Mouse (Mus musculus) myocyte (in vitro differentiated cells): ENCODE results near the gene Rcc1.

Experiments used
- CEBPB ChIP-seq: IDR thresholded peaks from 2 replicates; pipeline ENCODE4 v1.6.1; 2011; ENCODE audit warnings: mild to moderate bottlenecking, moderate library complexity; ENCODE audit not compliant: poor library complexity, insufficient read depth, severe bottlenecking
- E2F4 ChIP-seq: IDR thresholded peaks from one replicate; pipeline ENCODE4 v1.6.1; 2011; ENCODE audit warnings: mild to moderate bottlenecking, control low read depth, moderate library complexity; ENCODE audit not compliant: insufficient read depth
- MAX ChIP-seq: IDR thresholded peaks from one replicate; pipeline ENCODE4 v1.6.1; 2011; ENCODE audit warnings: low read depth, mild to moderate bottlenecking, control low read depth
- MYOD1 ChIP-seq, 3 experiments: IDR thresholded peaks; one replicate each; pipeline ENCODE4 v1.6.1; 2011; ENCODE audit warnings: control low read depth in 2 of 3, low read depth in 2 of 3, mild to moderate bottlenecking in 2 of 3, moderate library complexity in 1 of 3; ENCODE audit not compliant: insufficient read length in 2 of 3, control insufficient read depth in 1 of 3
- MYOG ChIP-seq, 3 experiments: IDR thresholded peaks; one replicate each; pipeline ENCODE4 v1.6.1; 2011; ENCODE audit warnings: control low read depth in 2 of 3, low read depth in 2 of 3, mild to moderate bottlenecking in 2 of 3; ENCODE audit not compliant: insufficient read length in 2 of 3, control insufficient read depth in 1 of 3, insufficient read depth in 1 of 3
- POLR2A ChIP-seq: IDR thresholded peaks from one replicate; pipeline ENCODE4 v1.6.1; 2011; ENCODE audit warnings: low read depth, mild to moderate bottlenecking, control low read depth, moderate library complexity; ENCODE audit not compliant: insufficient read length
- POLR2AphosphoS2 ChIP-seq: IDR thresholded peaks from one replicate; pipeline ENCODE4 v1.6.1; 2011; ENCODE audit warnings: low read depth, control low read depth; ENCODE audit not compliant: insufficient read length
- REST ChIP-seq: IDR thresholded peaks from one replicate; pipeline ENCODE4 v1.6.1; 2011; ENCODE audit warnings: mild to moderate bottlenecking, control low read depth, moderate library complexity; ENCODE audit not compliant: insufficient read depth, insufficient read length
- SRF ChIP-seq: IDR thresholded peaks from one replicate; pipeline ENCODE4 v1.6.1; 2011; ENCODE audit warnings: low read depth; ENCODE audit not compliant: control insufficient read depth, insufficient read length
- TCF12 ChIP-seq: IDR thresholded peaks from one replicate; pipeline ENCODE4 v1.6.1; 2011; ENCODE audit warnings: mild to moderate bottlenecking, control low read depth; ENCODE audit not compliant: poor library complexity, insufficient read depth, severe bottlenecking
- USF1 ChIP-seq: IDR thresholded peaks from one replicate; pipeline ENCODE4 v1.6.1; 2011; ENCODE audit warnings: low read depth, mild to moderate bottlenecking, control low read depth, moderate library complexity

DNA sequence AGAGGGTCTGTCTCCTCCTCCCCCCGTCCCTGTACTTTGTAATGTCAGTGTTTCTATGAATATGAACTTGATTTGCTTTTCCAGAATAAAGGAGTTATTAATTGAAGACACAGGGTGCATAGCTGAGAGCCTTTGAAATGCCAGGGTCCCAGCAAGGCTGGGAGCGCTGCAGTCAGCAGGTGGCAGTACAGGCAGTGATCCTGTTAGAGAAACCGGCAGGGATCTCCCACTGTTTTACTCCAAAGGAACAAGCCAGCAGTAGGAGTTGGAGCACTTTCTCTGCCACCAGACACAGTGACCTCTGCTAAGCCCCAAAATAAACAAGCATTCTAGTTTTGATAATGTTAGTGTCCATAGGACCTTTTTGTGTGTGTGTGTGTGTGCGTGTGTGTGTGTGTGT, 60.4 kb downstream of the Rcc1 start:
- TF ChIP-seq MYOD1 (IDR thresholded peaks at IDR 0.05; ENCODE audit: control insufficient read depth in 1 of 3, insufficient read length in 2 of 3, low read depth in 2 of 3): no peak
- TF ChIP-seq MAX: no peak
- no peak for TF ChIP-seq POLR2A
- TF ChIP-seq POLR2AphosphoS2: no peak
- no peak for TF ChIP-seq USF1
- TF ChIP-seq E2F4: no peak
- TF ChIP-seq CEBPB: no peak
- TF ChIP-seq MYOG (IDR thresholded peaks at IDR 0.05; ENCODE audit: control insufficient read depth in 1 of 3, insufficient read depth in 1 of 3, insufficient read length in 2 of 3, low read depth in 2 of 3): no peak
- no peak for TF ChIP-seq TCF12
- TF ChIP-seq REST: no peak
- TF ChIP-seq SRF: no peak
